8 mouse cellular contexts compared by ENCODE assay signal in the genomic region with DNA sequence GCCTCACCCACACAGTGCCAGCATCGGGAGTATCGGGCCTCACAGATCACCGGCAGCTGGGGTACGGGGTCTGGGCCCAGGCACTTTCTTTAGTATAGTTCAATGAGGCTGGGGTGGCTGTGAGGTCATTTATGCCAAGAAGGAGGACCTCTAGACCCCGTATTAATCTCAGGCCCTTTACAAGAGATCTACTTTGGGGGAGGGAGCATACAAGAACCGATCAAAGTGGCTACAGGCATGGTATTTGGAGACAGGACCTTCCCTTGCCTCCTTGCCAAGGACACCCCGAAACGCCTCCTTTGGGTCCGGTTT. TPM values are rescaled to one million over a fixed set of nuclear protein-coding genes. Genes with fewer than 3 reads are reported as not detected.
A peak's percentile ranks its signal among the peaks of the same experiment; 100 is the strongest.
DNase-seq lines count a peak whose midpoint lies in the region; ATAC-seq and TF ChIP-seq lines count a peak whose summit lies in the region.

No protein-coding gene starts in this region.

- H3K4me2 ChIP-seq in limb, embryonic 12.5 days, result peak overlapping the region; percentile 86

- no peak for ATAC-seq in limb, embryonic 12.5 days (ENCODE audit: insufficient number of reproducible peaks, insufficient read depth, low FRiP score, low TSS enrichment, low read depth)

- peak overlapping the region; percentile 100 for H3K27ac ChIP-seq in cerebellum, adult 2 months (ENCODE audit: insufficient read depth, low read length)
- peak overlapping the region; percentile 100 for H3K27ac ChIP-seq in limb, embryonic 12.5 days
- peak overlapping the region; percentile 99 for H3K27ac ChIP-seq in small intestine, adult 2 months (ENCODE audit: insufficient read depth, low read depth, low read length)

- no peak for TF ChIP-seq CTCF in cerebellum, adult 2 months (IDR thresholded peaks at IDR 0.05; ENCODE audit: borderline replicate concordance, insufficient read depth, low read depth, low read length)
- no peak for TF ChIP-seq CTCF in small intestine, adult 2 months (IDR thresholded peaks at IDR 0.05; ENCODE audit: extremely low read depth, insufficient read length, insufficient replicate concordance, low read depth, low read length)

- no peaks in the 10 kb centered on the region for H3K27me3 ChIP-seq in cerebellum, adult 2 months (ENCODE audit: control insufficient read depth, insufficient read depth, low read length)
- H3K27me3 ChIP-seq in limb, embryonic 12.5 days, result no peaks in the 10 kb centered on the region
- H3K27me3 ChIP-seq in small intestine, adult 2 months (ENCODE audit: control insufficient read depth, insufficient read depth, low read length), result no peaks in the 10 kb centered on the region

- H3K4me3 ChIP-seq in cerebellum, adult 2 months (replicated peaks; ENCODE audit: insufficient read depth, low read depth, low read length), result peak overlapping the region; percentile 96
- H3K4me3 ChIP-seq in limb, embryonic 12.5 days (replicated peaks), result peak overlapping the region; percentile 100
- peak overlapping the region; percentile 85 for H3K4me3 ChIP-seq in small intestine, adult 2 months (ENCODE audit: low read depth, low read length)

- no peaks in the 10 kb centered on the region for H3K9me3 ChIP-seq in limb, embryonic 12.5 days

- H3K9ac ChIP-seq in limb, embryonic 12.5 days (replicated peaks), result peak overlapping the region; percentile 99

- TF ChIP-seq POLR2A in cerebellum, adult 2 months (IDR thresholded peaks at IDR 0.05; ENCODE audit: borderline replicate concordance, insufficient read depth, low read length), result no peak
- no peak for TF ChIP-seq POLR2A in small intestine, adult 2 months (IDR thresholded peaks at IDR 0.05; ENCODE audit: low read depth, low read length)

- H3K36me3 ChIP-seq in limb, embryonic 12.5 days, result no peaks in the 10 kb centered on the region
- no peaks in the 10 kb centered on the region for H3K36me3 ChIP-seq in small intestine, adult 2 months (ENCODE audit: control insufficient read depth, insufficient read depth, low read length)

- 0% methylated on average over 9 of the region's 9 CpGs for WGBS in cerebellum, adult 2 months
- WGBS in limb, embryonic 12.5 days, result under 1% methylated on average over 9 of the region's 9 CpGs
- 0% methylated on average over 9 of the region's 9 CpGs for WGBS in small intestine, adult 2 months

- peaks cover 6% of the 10 kb centered on the region; the same call in 1 of the 2 replicates for H3K4me1 ChIP-seq in cerebellum, adult 2 months (ENCODE audit: control insufficient read depth, insufficient read depth, low read length)
- H3K4me1 ChIP-seq in limb, embryonic 12.5 days (replicated peaks), result peaks cover 28% of the 10 kb centered on the region
- H3K4me1 ChIP-seq in small intestine, adult 2 months (ENCODE audit: control insufficient read depth, insufficient read depth, insufficient read length, low read length), result peaks cover 12% of the 10 kb centered on the region

- DNase-seq in cerebellum, adult 2 months, result no peak
- no peak for DNase-seq in cerebellum, postnatal 14 days
- peak; percentile 15 for DNase-seq in right cerebral cortex, adult 18-20 months
- DNase-seq in right cerebral cortex, postnatal 14 days, result no peak
- no peak for DNase-seq in embryo, embryonic 10 days (ENCODE audit: low spot score)
- DNase-seq in spleen, postnatal 4 days (ENCODE audit: low spot score in 2 of 2), result no peak

RNA-seq across cellular contexts. Expression of gene Tnrc18, which starts 4.5 kb away (rescaled TPM):
- 29.3 and 36.5 TPM in 2 replicates for polyA plus RNA-seq in cerebellum, adult 2 months (2012; rRNA removed)
- polyA plus RNA-seq in limb, embryonic 12.5 days (2016; fragmentation: Nextera tagmentation; extraction: Ambion mirVana), result 60.9 and 61.2 TPM in 2 replicates
- 38.6 and 108 TPM in 2 replicates for polyA plus RNA-seq in small intestine, adult 2 months (2012; rRNA removed)
